Mouse (Mus musculus) megakaryocyte, embryonic 14.5 days (primary cell): ENCODE results near the gene Doc2g.

Experiments
- FLI1 ChIP-seq: IDR thresholded peaks from 2 replicates; pipeline ENCODE4 v1.6.1; 2012; ENCODE audit warnings: low read length, inconsistent platforms, mixed read lengths
- GATA1 ChIP-seq: IDR thresholded peaks from 3 replicates; pipeline ENCODE4 v1.6.1; 2012; ENCODE audit warnings: mixed read lengths, low read length, inconsistent platforms, borderline replicate concordance

DNA sequence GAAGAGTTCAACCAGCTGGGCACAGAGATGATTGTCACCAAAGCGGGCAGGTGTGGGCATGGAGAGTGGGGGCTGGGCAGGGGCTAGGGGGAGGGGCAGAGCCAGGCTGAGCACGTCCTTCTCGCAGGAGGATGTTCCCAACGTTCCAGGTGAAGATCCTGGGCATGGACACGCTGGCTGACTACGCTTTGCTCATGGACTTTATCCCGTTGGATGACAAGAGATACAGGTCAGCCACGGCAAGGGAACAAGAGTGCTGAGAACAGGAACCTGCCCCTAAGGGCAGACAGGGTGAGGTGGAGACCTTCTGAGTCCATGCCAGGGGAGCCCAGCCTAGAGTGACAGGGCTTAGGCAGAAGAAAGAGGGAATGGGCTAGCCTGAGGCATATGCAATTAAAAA is 6.4 kb upstream of the Doc2g start:
- TF ChIP-seq GATA1 (no peak), FLI1 (no peak)
